Mouse (Mus musculus) cortical plate, adult 2 months (tissue): Measurements from ENCODE around the gene C8a.

Experiments used
- CTCF ChIP-seq: fragments of 200-500 bp; IDR thresholded peaks from 2 replicates; pipeline ENCODE4 v1.5.1; 2011; ENCODE audit warnings: mild to moderate bottlenecking, control low read depth, low read length; ENCODE audit not compliant: insufficient read depth; ENCODE audit errors: extremely low read depth
- POLR2A ChIP-seq: fragments of 200-500 bp; IDR thresholded peaks from 2 replicates; pipeline ENCODE4 v1.6.1; 2011; ENCODE audit warnings: mild to moderate bottlenecking, low read length, control low read depth; ENCODE audit not compliant: insufficient read depth; ENCODE audit errors: extremely low read depth

DNA sequence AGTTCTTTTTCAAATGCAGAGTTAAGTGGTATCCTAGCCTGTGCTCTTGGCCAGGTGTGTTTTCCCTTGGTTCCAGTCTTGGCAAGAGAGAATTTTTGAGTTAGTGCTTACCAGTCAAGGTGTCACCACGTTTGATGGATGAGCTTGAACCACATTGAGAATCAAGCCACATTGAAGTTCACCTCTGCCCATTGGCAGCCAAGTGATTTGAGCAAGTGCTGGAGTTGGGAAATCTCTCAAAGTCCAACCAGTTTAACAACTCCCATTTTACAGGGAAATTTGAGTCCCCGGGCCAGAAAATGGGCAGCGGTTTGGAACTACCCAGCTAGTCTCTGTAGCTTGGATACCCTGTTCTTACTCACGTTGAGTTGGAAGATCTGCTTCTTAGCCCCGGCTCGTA, 41.8 kb upstream of the C8a start:
- no peak for TF ChIP-seq POLR2A
- TF ChIP-seq CTCF, result no peak
